Mouse (Mus musculus) right cerebral cortex, postnatal 14 days (tissue): ENCODE measurements at regions not wholly inside any gene's neighbourhood (a gene's known extent, or its start where the extent isn't known, plus 50 kb on each side); places are given as distances from the start of the nearest gene placed in this dataset.

Experiments
- DNase-seq: peaks from one replicate; pipeline ENCODE4 v3.0.0; 2022

- DNase-seq, result no peak
These were observed 55.9 kb upstream of the Zfp280d start for GRCm38 (mm10) chr9:72218736-72219135.

- DNase-seq, result no peak
These were observed 54.8 kb upstream of the Zfp280d start for GRCm38 (mm10) chr9:72219892-72220291.

GRCm38 (mm10) chr9:72221333-72221732 is 53.3 kb upstream of the Zfp280d start:
- no peak for DNase-seq
